ENCODE assay signal across 26 mouse cellular contexts in the genomic region with DNA sequence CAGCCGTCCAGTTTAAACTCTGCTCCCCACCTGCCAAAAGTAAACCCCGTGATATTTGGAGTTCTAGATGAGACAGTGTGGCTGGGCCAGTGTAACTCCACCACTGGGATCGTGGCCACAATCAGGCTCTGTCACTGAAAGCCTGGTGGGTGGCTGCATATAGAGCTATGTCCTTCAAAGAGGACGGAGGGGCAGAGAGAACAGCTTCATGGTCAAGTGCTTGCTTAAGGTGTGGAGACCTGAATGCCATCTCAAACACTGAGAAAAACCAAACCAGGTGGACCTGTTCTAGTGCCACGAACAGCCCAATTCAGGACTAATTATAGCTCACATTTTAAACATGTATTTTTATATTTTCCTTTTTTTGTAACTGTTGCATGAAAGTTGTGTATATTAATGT. TPM values are rescaled to one million over a fixed set of nuclear protein-coding genes. Genes with fewer than 3 reads are reported as not detected.
DNase-seq lines count a peak whose midpoint lies in the region; ATAC-seq and TF ChIP-seq lines count a peak whose summit lies in the region.
"Had no signal": no experiment of that assay in that cellular context is flagged by ENCODE, and none has a peak within 500 bp of the region (broad histone marks: within the 10 kb centered on the region; RNA-seq: fewer than 3 reads in every experiment).

No protein-coding gene starts in this region.

- no peak overlapping the region for H3K4me3 ChIP-seq in hindbrain, embryonic 16.5 days (ENCODE audit: low read length)
- H3K4me3 ChIP-seq in hindbrain, embryonic 13.5 days: no peak overlapping the region
- H3K4me3 ChIP-seq in lung, embryonic 14.5 days (ENCODE audit: low read depth, low read length): no peak overlapping the region
- H3K4me3 ChIP-seq: forebrain, embryonic 13.5 days; heart, embryonic 10.5 days; heart, embryonic 15.5 days; midbrain, embryonic 10.5 days; neural tube, embryonic 13.5 days had no signal

- no peak overlapping the region for H3K9ac ChIP-seq in hindbrain, embryonic 16.5 days (ENCODE audit: low read depth, low read length)
- H3K9ac ChIP-seq in hindbrain, embryonic 13.5 days: no peak overlapping the region
- no peak overlapping the region for H3K9ac ChIP-seq in lung, embryonic 14.5 days
- H3K9ac ChIP-seq: forebrain, embryonic 13.5 days; heart, embryonic 15.5 days; liver, embryonic 14.5 days; neural tube, embryonic 13.5 days had no signal

- no peak for TF ChIP-seq CTCF in lung, embryonic 14.5 days (IDR thresholded peaks at IDR 0.05; ENCODE audit: low read depth)

- 83% methylated on average over 5 of the region's 5 CpGs for WGBS in hindbrain, embryonic 16.5 days
- 92% methylated on average over 5 of the region's 5 CpGs for WGBS in hindbrain, embryonic 13.5 days
- 57% methylated on average over 5 of the region's 5 CpGs for WGBS in lung, embryonic 14.5 days

- DNase-seq in lung, embryonic 14.5 days: peak; percentile 64
- peak; percentile 21 for DNase-seq in lung, postnatal 14 days
- no peak for DNase-seq in ovary, postnatal 10 days (ENCODE audit: low spot score)
- DNase-seq in heart, adult 8-10 months (ENCODE audit: low spot score): no peak
- DNase-seq in MN1 (ENCODE audit: low spot score): no peak
- DNase-seq: adrenal gland, adult 2 months; adrenal gland, postnatal 36 days; cerebellum, adult 9-10 months; cerebellum, postnatal 36 days; gastrocnemius, postnatal 10 days; kidney, adult 8-10 months; kidney, postnatal 10 days; layer of hippocampus, adult 9-11 months; liver; right cerebral cortex, postnatal 14 days; thymus, postnatal 14 days had no signal

- no peak overlapping the region for H3K4me2 ChIP-seq in hindbrain, embryonic 16.5 days (ENCODE audit: low read length)
- no peak overlapping the region for H3K4me2 ChIP-seq in hindbrain, embryonic 13.5 days
- H3K4me2 ChIP-seq in lung, embryonic 14.5 days: no peak overlapping the region
- H3K4me2 ChIP-seq: forebrain, embryonic 13.5 days; heart, embryonic 15.5 days; neural tube, embryonic 13.5 days had no signal

- H3K36me3 ChIP-seq in hindbrain, embryonic 16.5 days (ENCODE audit: control insufficient read depth, insufficient read depth, low read length): no peaks in the 10 kb centered on the region
- no peaks in the 10 kb centered on the region for H3K36me3 ChIP-seq in hindbrain, embryonic 13.5 days
- no peaks in the 10 kb centered on the region for H3K36me3 ChIP-seq in lung, embryonic 14.5 days (ENCODE audit: insufficient read depth)
- H3K36me3 ChIP-seq: heart, embryonic 10.5 days; heart, embryonic 15.5 days; midbrain, embryonic 10.5 days; neural tube, embryonic 13.5 days had no signal

- H3K4me1 ChIP-seq in hindbrain, embryonic 16.5 days (ENCODE audit: control insufficient read depth, insufficient read depth, low read depth, low read length): peaks cover 2% of the 10 kb centered on the region; the same call in 1 of the 2 replicates
- H3K4me1 ChIP-seq in hindbrain, embryonic 13.5 days (replicated peaks): peaks cover 9% of the 10 kb centered on the region
- no peaks in the 10 kb centered on the region for H3K4me1 ChIP-seq in lung, embryonic 14.5 days (ENCODE audit: insufficient read depth)
- H3K4me1 ChIP-seq: heart, embryonic 10.5 days; heart, embryonic 15.5 days; midbrain, embryonic 10.5 days had no signal

- H3K27ac ChIP-seq in hindbrain, embryonic 16.5 days (ENCODE audit: low read depth, low read length): no peak overlapping the region
- H3K27ac ChIP-seq in hindbrain, embryonic 13.5 days: no peak overlapping the region
- peak overlapping the region; percentile 86 for H3K27ac ChIP-seq in lung, embryonic 14.5 days (ENCODE audit: low read depth)
- H3K27ac ChIP-seq: forebrain, embryonic 13.5 days; heart, embryonic 10.5 days; heart, embryonic 15.5 days; liver, embryonic 14.5 days; midbrain, embryonic 10.5 days; neural tube, embryonic 13.5 days had no signal

- no peaks in the 10 kb centered on the region for H3K9me3 ChIP-seq in hindbrain, embryonic 16.5 days (ENCODE audit: control insufficient read depth, low read length)
- H3K9me3 ChIP-seq in hindbrain, embryonic 13.5 days: no peaks in the 10 kb centered on the region
- no peaks in the 10 kb centered on the region for H3K9me3 ChIP-seq in lung, embryonic 14.5 days (ENCODE audit: low read depth, low read length)
- H3K9me3 ChIP-seq: forebrain, embryonic 13.5 days; heart, embryonic 10.5 days; heart, embryonic 15.5 days; neural tube, embryonic 13.5 days had no signal

- 0 out of 2 replicates have a peak, but pooled peaks have one; percentile 28 for ATAC-seq in hindbrain, embryonic 16.5 days
- ATAC-seq in hindbrain, embryonic 13.5 days (ENCODE audit: low FRiP score): no peak
- peak; percentile 94 for ATAC-seq in lung, embryonic 14.5 days (ENCODE audit: insufficient read depth)
- ATAC-seq: activated CD4-positive, CD25-positive, alpha-beta regulatory T cell, adult 4 months; forebrain, embryonic 13.5 days; intestine, embryonic 16.5 days had no signal

- H3K27me3 ChIP-seq in hindbrain, embryonic 16.5 days (replicated peaks; ENCODE audit: control insufficient read depth, insufficient read depth, low read length): no peaks in the 10 kb centered on the region
- H3K27me3 ChIP-seq in hindbrain, embryonic 13.5 days: no peaks in the 10 kb centered on the region
- H3K27me3 ChIP-seq in lung, embryonic 14.5 days (ENCODE audit: insufficient read depth, low read length): no peaks in the 10 kb centered on the region
- H3K27me3 ChIP-seq: forebrain, embryonic 13.5 days; heart, embryonic 15.5 days; neural tube, embryonic 13.5 days had no signal

RNA-seq across cellular contexts. Expression of a gene that starts 58.3 kb away (rescaled TPM):
- polyA plus RNA-seq in hindbrain, embryonic 16.5 days (2015; fragmentation: Nextera tagmentation; extraction: Ambion mirVana): 19.1 and 20.8 TPM in 2 replicates
- polyA plus RNA-seq in hindbrain, embryonic 13.5 days (2015; fragmentation: Nextera tagmentation; extraction: Ambion mirVana): 22.6 and 23.9 TPM in 2 replicates
- polyA plus RNA-seq in lung, embryonic 14.5 days (2014; fragmentation: Nextera tagmentation; extraction: Ambion mirVana): 6.3 and 7.6 TPM in 2 replicates
- 10 to 100 TPM; 27.1 to 35.0 (median 31.1) TPM for total RNA-seq in heart, adult 8-10 months (2022)

Comparison
In these comparisons a context has a peak if more than half of its experiments do, and no peak if none do; other contexts are left out.
1. DNase-seq: peak in lung, embryonic 14.5 days (single experiment) and lung, postnatal 14 days (single experiment); none in ovary, postnatal 10 days (single experiment), heart, adult 8-10 months (single experiment) and MN1 (single experiment).